Mouse (Mus musculus): ENCODE data around the gene Cx3cr1. TPM values are rescaled to one million over a fixed set of nuclear protein-coding genes. Genes with fewer than 3 reads are reported as not detected.

The Cx3cr1 gene
- polyA plus RNA-seq, 1 experiment from 2014 or later, result 17.1 TPM

DNA sequence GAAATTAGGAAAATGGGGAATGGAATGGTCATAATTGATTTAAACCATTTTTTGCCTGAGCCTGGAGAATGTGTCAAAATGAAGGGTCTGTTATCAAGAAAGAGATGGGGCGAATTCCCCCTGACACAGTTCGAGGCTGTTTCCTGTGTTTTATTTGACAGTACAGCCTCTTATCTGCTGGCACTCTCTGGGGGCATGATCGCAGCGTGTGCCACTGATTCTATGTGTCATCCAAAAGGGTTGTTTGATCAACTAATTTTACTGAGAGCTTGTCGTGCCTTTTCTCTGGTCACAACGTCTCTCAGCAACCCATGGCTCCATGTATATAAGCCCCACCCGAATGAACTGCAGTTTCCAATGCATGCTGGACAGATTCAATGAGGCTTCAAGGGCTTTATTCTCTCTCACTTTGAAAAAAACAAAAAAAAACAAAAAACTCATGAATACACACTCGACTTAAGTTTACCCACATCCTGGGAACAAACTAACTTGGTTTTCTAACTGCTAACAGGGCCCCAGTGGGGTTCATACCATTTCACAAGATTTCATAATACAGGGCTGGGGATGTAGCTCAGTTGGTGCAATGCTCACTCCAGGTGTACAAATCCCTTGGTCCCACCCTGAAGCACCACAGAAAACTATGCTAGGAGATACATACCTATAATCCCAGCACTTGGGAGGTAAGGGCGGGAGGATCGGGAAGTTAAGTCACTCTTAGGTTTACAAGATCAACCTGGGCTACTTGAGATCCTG is 76.4 kb downstream of the Cx3cr1 start:
- no peaks in the 10 kb centered on the region for H3K9me3 ChIP-seq (replicated peaks)
- H3K9ac ChIP-seq, result no peak overlapping the region
- 68% methylated on average over 10 of the region's 10 CpGs for WGBS
- H3K4me2 ChIP-seq (replicated peaks), result no peak overlapping the region
- H3K27ac ChIP-seq (replicated peaks), result no peak overlapping the region
- no peaks in the 10 kb centered on the region for H3K36me3 ChIP-seq
- H3K4me3 ChIP-seq (replicated peaks), result no peak overlapping the region
- no peak for ATAC-seq (ENCODE audit: insufficient number of reproducible peaks, low FRiP score, low TSS enrichment, low read depth)
- H3K27me3 ChIP-seq, result no peaks in the 10 kb centered on the region
- no peaks in the 10 kb centered on the region for H3K4me1 ChIP-seq

DNA sequence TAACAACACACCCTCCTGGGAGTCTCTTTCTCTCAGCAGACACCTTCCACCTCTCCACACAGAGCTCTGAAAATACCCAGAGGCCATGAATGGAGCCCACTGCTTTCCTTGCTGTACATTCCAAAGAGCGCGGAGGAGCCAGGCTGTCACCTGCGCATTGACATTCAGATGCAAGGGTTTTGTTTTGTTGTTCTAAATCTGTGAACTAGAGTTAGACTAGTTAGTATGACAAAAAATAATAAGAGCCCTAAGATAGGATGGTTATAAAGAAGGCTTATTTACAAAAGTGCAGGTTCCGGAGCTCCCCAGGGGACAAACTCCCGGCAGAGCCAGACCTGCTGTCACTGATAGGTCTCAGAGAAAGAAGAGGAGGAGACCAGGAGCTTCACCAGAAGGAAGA is 78.4 kb downstream of the Cx3cr1 start:
- H3K9me3 ChIP-seq (replicated peaks), result no peaks in the 10 kb centered on the region
- no peak overlapping the region for H3K9ac ChIP-seq
- H3K27ac ChIP-seq (replicated peaks), result no peak overlapping the region
- no peak overlapping the region for H3K4me3 ChIP-seq (replicated peaks)
- H3K4me1 ChIP-seq, result peaks cover 4% of the 10 kb centered on the region; the same call in 1 of the 2 replicates
- WGBS, result 18% methylated on average over 5 of the region's 5 CpGs
- no peaks in the 10 kb centered on the region for H3K36me3 ChIP-seq
- no peaks in the 10 kb centered on the region for H3K27me3 ChIP-seq
- no peak for ATAC-seq (ENCODE audit: insufficient number of reproducible peaks, low FRiP score, low TSS enrichment, low read depth)
- H3K4me2 ChIP-seq (replicated peaks), result no peak overlapping the region

DNA sequence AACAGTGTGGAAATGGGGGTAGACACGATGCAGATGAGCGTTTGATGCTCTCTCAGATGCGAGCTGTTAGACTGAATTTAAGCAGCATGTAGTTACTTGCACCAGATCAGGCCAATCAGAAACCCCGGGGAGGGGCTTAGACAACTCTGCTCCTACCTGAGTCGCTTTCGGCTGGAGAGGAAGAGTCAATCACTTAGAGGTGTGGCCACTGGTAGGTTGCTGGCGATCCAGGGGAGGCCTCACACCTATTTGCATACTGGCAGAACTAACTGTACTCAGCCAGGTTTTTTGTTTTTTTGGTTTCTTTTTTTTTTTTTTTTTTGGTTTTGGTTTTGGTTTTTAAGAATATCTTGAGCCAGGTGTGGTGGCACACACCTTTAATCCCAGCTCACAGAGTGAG is 81.4 kb downstream of the Cx3cr1 start:
- no peaks in the 10 kb centered on the region for H3K9me3 ChIP-seq (replicated peaks)
- no peak overlapping the region for H3K9ac ChIP-seq
- no peaks in the 10 kb centered on the region for H3K36me3 ChIP-seq
- no peak overlapping the region for H3K4me3 ChIP-seq (replicated peaks)
- peaks cover 26% of the 10 kb centered on the region for H3K4me1 ChIP-seq
- no peak overlapping the region for H3K4me2 ChIP-seq (replicated peaks)
- ATAC-seq (ENCODE audit: insufficient number of reproducible peaks, low FRiP score, low TSS enrichment, low read depth), result no peak
- H3K27me3 ChIP-seq, result no peaks in the 10 kb centered on the region
- no peak overlapping the region for H3K27ac ChIP-seq (replicated peaks)
- 47% methylated on average over 7 of the region's 7 CpGs for WGBS

- 43% methylated on average over 10 of the region's 10 CpGs for WGBS
- no peak overlapping the region for H3K4me3 ChIP-seq (replicated peaks)
- peaks cover 49% of the 10 kb centered on the region for H3K4me1 ChIP-seq
- no peaks in the 10 kb centered on the region for H3K36me3 ChIP-seq
- H3K4me2 ChIP-seq (replicated peaks), result no peak overlapping the region
- no peak for ATAC-seq (ENCODE audit: insufficient number of reproducible peaks, low FRiP score, low TSS enrichment, low read depth)
- no peaks in the 10 kb centered on the region for H3K9me3 ChIP-seq (replicated peaks)
- peak overlapping the region; percentile 69 for H3K27ac ChIP-seq (replicated peaks)
- H3K27me3 ChIP-seq, result no peaks in the 10 kb centered on the region
- H3K9ac ChIP-seq, result no peak overlapping the region
These were observed 83.7 kb downstream of the Cx3cr1 start for GRCm38 (mm10) chr9:119985881-119986574.

- peak within 1 kb of the TSS; percentile 67 for H3K4me3 ChIP-seq (replicated peaks)
- no peaks in the 10 kb centered on the region for H3K27me3 ChIP-seq
- peaks cover 59% of the 10 kb centered on the region for H3K4me1 ChIP-seq
- ATAC-seq (ENCODE audit: insufficient number of reproducible peaks, low FRiP score, low TSS enrichment, low read depth), result no peak
- WGBS, result 16% methylated on average over 14 of the region's 14 CpGs
- peak within 1 kb of the TSS; percentile 89 for H3K27ac ChIP-seq (replicated peaks)
- no peaks in the 10 kb centered on the region for H3K36me3 ChIP-seq
- H3K9me3 ChIP-seq (replicated peaks), result no peaks in the 10 kb centered on the region
- H3K9ac ChIP-seq, result peak within 1 kb of the TSS; percentile 66
- peak within 1 kb of the TSS; percentile 95 for H3K4me2 ChIP-seq (replicated peaks)
These were observed 85.1 kb downstream of the Cx3cr1 start, which contains the start of gene Csrnp1 for GRCm38 (mm10) chr9:119984536-119985011. Csrnp1 (minus strand) TSS chr9:119984658.

DNA sequence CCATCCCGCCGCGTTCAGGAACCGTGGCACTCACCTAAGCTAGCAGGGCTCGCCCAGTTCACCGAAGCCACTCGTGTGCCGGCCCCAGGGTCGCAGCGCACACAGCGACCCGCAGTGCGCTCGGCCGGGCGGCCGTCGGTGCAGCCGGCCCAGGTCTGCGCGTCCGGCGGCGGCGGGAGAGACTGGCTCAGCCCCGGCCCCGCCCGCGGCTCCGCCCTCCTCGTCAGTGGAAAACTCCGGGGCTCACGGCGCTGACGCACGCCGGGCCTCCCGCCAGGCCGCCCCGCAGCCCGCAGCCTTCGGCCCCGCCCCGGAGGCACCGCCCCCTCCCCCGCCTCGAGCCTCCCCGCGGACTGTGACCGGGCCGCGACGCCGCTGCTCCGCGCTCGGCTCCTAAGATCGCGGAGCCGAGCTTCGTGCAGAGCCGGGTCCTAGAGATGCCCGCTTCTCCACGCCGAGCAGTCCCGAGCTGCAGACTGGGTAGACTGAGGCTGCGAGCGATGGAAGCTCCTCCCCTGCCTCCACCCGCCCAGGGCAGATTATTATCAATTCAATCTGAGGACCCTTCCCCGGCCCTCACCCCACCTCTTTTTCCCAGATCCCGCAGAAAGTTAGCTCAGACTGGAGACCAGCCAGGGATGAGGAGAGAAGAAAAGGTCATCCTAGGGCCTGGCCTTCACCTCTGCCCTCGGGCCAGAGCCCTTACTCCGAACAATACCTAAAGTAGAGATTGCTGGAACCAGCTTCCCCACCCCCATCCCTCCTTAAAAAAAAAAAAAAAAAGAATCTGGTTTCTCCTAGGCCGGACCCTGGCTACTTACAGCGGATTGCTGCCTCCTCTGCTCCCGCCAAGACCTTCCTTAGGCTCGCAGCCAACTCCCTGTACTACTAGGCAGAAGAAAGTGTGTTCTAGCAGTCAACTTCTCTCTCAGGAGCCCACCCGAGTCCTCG is 85.8 kb downstream of the Cx3cr1 start:
- Histone ChIP-seq H3K9me3 (replicated peaks) (no peaks in the 10 kb centered on the region), H3K27me3 (no peaks in the 10 kb centered on the region), H3K9ac (peak overlapping the region; percentile 66), H3K4me3 (replicated peaks) (peak overlapping the region; percentile 67), H3K4me2 (replicated peaks) (peak overlapping the region; percentile 95), H3K4me1 (peaks cover 66% of the 10 kb centered on the region), H3K27ac (replicated peaks) (peak overlapping the region; percentile 89), H3K36me3 (no peaks in the 10 kb centered on the region)
- WGBS, result 1% methylated on average over 68 of the region's 79 CpGs
- peak; percentile 84 for ATAC-seq (ENCODE audit: insufficient number of reproducible peaks, low FRiP score, low TSS enrichment, low read depth)

GRCm38 (mm10) chr9:119982956-119983551 is 86.6 kb downstream of the Cx3cr1 start:
- peak overlapping the region; percentile 66 for H3K9ac ChIP-seq
- peak overlapping the region; percentile 89 for H3K27ac ChIP-seq (replicated peaks)
- no peaks in the 10 kb centered on the region for H3K9me3 ChIP-seq (replicated peaks)
- H3K36me3 ChIP-seq, result no peaks in the 10 kb centered on the region
- H3K4me3 ChIP-seq (replicated peaks), result peak overlapping the region; percentile 67
- WGBS, result under 1% methylated on average over 47 of the region's 48 CpGs
- peak overlapping the region; percentile 95 for H3K4me2 ChIP-seq (replicated peaks)
- no peaks in the 10 kb centered on the region for H3K27me3 ChIP-seq
- H3K4me1 ChIP-seq, result peaks cover 73% of the 10 kb centered on the region
- no peak for ATAC-seq (ENCODE audit: insufficient number of reproducible peaks, low FRiP score, low TSS enrichment, low read depth)

DNA sequence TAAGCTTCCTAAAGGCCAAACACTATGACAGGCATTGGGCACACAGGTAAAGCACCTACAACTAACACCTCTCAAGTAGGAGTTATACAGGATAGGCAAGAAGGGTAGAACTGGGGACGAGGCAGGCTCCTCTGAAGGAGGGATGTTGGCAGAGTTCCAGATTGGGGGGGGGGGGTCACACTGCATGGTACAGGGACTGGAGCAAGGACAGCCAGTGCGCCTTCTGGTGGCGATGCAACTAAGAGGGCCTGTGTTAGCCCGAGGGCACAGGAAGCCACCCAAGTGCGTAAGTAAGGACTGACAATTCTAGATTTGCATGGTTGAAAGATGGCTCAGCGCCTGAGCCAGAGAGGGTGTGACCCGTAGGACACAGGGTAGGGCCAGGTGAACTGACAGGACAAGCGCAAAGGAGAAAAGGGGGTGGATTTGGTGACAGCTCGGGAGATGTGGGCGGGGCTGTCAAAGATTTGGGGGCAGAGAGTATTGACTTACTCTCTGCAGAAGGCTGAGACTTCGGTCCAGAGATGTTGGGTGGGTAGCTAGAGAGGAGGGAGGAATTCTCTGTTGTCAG is 87.4 kb downstream of the Cx3cr1 start:
- Histone ChIP-seq H3K9me3 (replicated peaks) (no peaks in the 10 kb centered on the region), H3K4me1 (peaks cover 80% of the 10 kb centered on the region), H3K4me2 (replicated peaks) (peak overlapping the region; percentile 95), H3K36me3 (no peaks in the 10 kb centered on the region), H3K27ac (replicated peaks) (peak overlapping the region; percentile 89), H3K4me3 (replicated peaks) (peak overlapping the region; percentile 67), H3K9ac (0 out of 2 replicates have a peak overlapping the region, but pooled peaks have one; percentile 6), H3K27me3 (no peaks in the 10 kb centered on the region)
- 1% methylated on average over 11 of the region's 11 CpGs for WGBS
- ATAC-seq (ENCODE audit: insufficient number of reproducible peaks, low FRiP score, low TSS enrichment, low read depth), result 0 out of 2 replicates have a peak, but pooled peaks have one; percentile 31

- 2% methylated on average over 16 of the region's 16 CpGs for WGBS
- H3K9me3 ChIP-seq (replicated peaks), result no peaks in the 10 kb centered on the region
- peak overlapping the region; percentile 89 for H3K27ac ChIP-seq (replicated peaks)
- H3K4me3 ChIP-seq (replicated peaks), result peak overlapping the region; percentile 67
- peak overlapping the region; percentile 21 for H3K9ac ChIP-seq
- peak overlapping the region; percentile 95 for H3K4me2 ChIP-seq (replicated peaks)
- H3K4me1 ChIP-seq, result peaks cover 86% of the 10 kb centered on the region
- H3K36me3 ChIP-seq, result no peaks in the 10 kb centered on the region
- no peak for ATAC-seq (ENCODE audit: insufficient number of reproducible peaks, low FRiP score, low TSS enrichment, low read depth)
- no peaks in the 10 kb centered on the region for H3K27me3 ChIP-seq
These were observed 88.2 kb downstream of the Cx3cr1 start for GRCm38 (mm10) chr9:119981183-119982179.

Data from embryonic facial prominence, embryonic 15.5 days (tissue).